Mouse (Mus musculus) megakaryocyte-erythroid progenitor cell, adult 5 weeks (primary cell): Measurements from ENCODE around the gene Slc28a1. TPM values are rescaled to one million over a fixed set of nuclear protein-coding genes. Genes with fewer than 3 reads are reported as not detected.

Experiments
- polyA plus RNA-seq: library from polyadenylated mRNA; stranded (reverse); fragments of >175 nt; gene quantifications from 2 replicates; pipeline ENCODE4 v1.2.3, GENCODE M21; 2012

Gene Slc28a1
- not detected in 2 replicates for polyA plus RNA-seq

GRCm38 (mm10) chr7:81114555-81114954, at the start of gene Slc28a1:
TSS of gene Slc28a1 (plus strand) at chr7:81114799.

GRCm38 (mm10) chr7:81213347-81214152, 99.0 kb downstream of the Slc28a1 start, which contains the start of gene Pde8a:
TSS of gene Pde8a (plus strand) at chr7:81213596.

Other genes starting within 250 kb of the Slc28a1 start
- gene Wdr73, start 213.5 kb upstream of the Slc28a1 start, polyA plus RNA-seq, result 9.8 and 10.0 TPM in 2 replicates
- 1.4 and 3.8 TPM in 2 replicates for gene Nmb, start 209.7 kb upstream of the Slc28a1 start, polyA plus RNA-seq
- 9.3 and 9.7 TPM in 2 replicates for gene Sec11a, start 167.0 kb upstream of the Slc28a1 start, polyA plus RNA-seq
- 48.2 and 48.7 TPM in 2 replicates for gene Zfp592, start 121.1 kb upstream of the Slc28a1 start, polyA plus RNA-seq
- gene Alpk3, start 57.2 kb upstream of the Slc28a1 start, polyA plus RNA-seq, result 0.33 and 0.45 TPM in 2 replicates
- 1.4 and 1.9 TPM in 2 replicates for gene Pde8a, start 98.8 kb downstream of the Slc28a1 start, polyA plus RNA-seq
- gene Rps17, start 230.5 kb downstream of the Slc28a1 start, polyA plus RNA-seq, result 270 and 323 TPM in 2 replicates